6 mouse cellular contexts compared by ENCODE assay signal in genomic region chr13:13378168-13378859, GRCm38 (mm10). TPM values are rescaled to one million over a fixed set of nuclear protein-coding genes. Genes with fewer than 3 reads are reported as not detected.
ATAC-seq lines count a peak whose summit lies in the region.
"Not testable (repeated sequence)": the region's sequence is repeated elsewhere in the genome, so short reads cannot be mapped to it uniquely, and the experiment has no call there.

No protein-coding gene starts in this region.

- not testable (repeated sequence) for H3K4me3 ChIP-seq in limb, embryonic 12.5 days (replicated peaks); liver, embryonic 16.5 days (ENCODE audit: low read depth, low read length)

- not testable (repeated sequence) for H3K36me3 ChIP-seq in limb, embryonic 12.5 days; liver, embryonic 16.5 days (ENCODE audit: control insufficient read depth, insufficient read depth)

- not testable (repeated sequence) for H3K27me3 ChIP-seq in limb, embryonic 12.5 days; liver, embryonic 16.5 days (ENCODE audit: control insufficient read depth, insufficient read depth, low read depth, low read length)

- not testable (repeated sequence) for H3K27ac ChIP-seq in limb, embryonic 12.5 days; liver, embryonic 16.5 days (ENCODE audit: low read length)

- not testable (repeated sequence) for H3K4me1 ChIP-seq in limb, embryonic 12.5 days (replicated peaks); liver, embryonic 16.5 days (ENCODE audit: control insufficient read depth, low read depth, low read length)

- not testable (repeated sequence) for H3K9me3 ChIP-seq in limb, embryonic 12.5 days; liver, embryonic 16.5 days (replicated peaks; ENCODE audit: control insufficient read depth, low read length)

- ATAC-seq in activated CD4-positive, CD25-positive, alpha-beta regulatory T cell, adult 4 months = peak; percentile 40
- peak; percentile 97 for ATAC-seq in granulocyte monocyte progenitor cell, adult 5-6 weeks (replicated peaks; ENCODE audit: poor library complexity, severe bottlenecking)
- ATAC-seq in limb, embryonic 12.5 days (ENCODE audit: insufficient number of reproducible peaks, insufficient read depth, low FRiP score, low TSS enrichment, low read depth) = peak; percentile 44; the same call in 1 of the 2 replicates
- peak; percentile 37; the same call in 1 of the 2 replicates for ATAC-seq in liver, embryonic 16.5 days (ENCODE audit: low read depth)
- ATAC-seq in megakaryocyte, adult 5-6 weeks (ENCODE audit: poor library complexity, severe bottlenecking) = peak; percentile 97
- ATAC-seq in monocyte, adult 5-6 weeks (replicated peaks; ENCODE audit: insufficient number of reproducible peaks, low FRiP score, low TSS enrichment, poor library complexity, severe bottlenecking) = peak; percentile 94

- 80% methylated on average over 1 of the region's 7 CpGs for WGBS in limb, embryonic 12.5 days
- 20% methylated on average over 1 of the region's 7 CpGs for WGBS in liver, embryonic 16.5 days (ENCODE audit: insufficient replicate concordance)

- not testable (repeated sequence) for H3K9ac ChIP-seq in limb, embryonic 12.5 days (replicated peaks); liver, embryonic 16.5 days (ENCODE audit: low read depth, low read length)

- H3K4me2 ChIP-seq in limb, embryonic 12.5 days; liver, embryonic 16.5 days (ENCODE audit: low read depth, low read length): not testable (repeated sequence)

RNA-seq across cellular contexts. Expression of gene Gpr137b, which starts 15.5 kb away (rescaled TPM):
- 1 to 10 TPM; 1.1 to 8.5 TPM for polyA plus RNA-seq in activated CD4-positive, CD25-positive, alpha-beta regulatory T cell, adult 4 months (2017; shearing (Covaris generic))
- not detected in 2 replicates for total RNA-seq in granulocyte monocyte progenitor cell, adult 5-6 weeks (2014; fragmentation: Nextera tagmentation)
- total RNA-seq in granulocyte monocyte progenitor cell, adult 5-6 weeks (2017) = 3.3 TPM in 1 of 2 replicates, not detected in the other
- polyA plus RNA-seq in limb, embryonic 12.5 days (2016; fragmentation: Nextera tagmentation; extraction: Ambion mirVana) = 11.9 and 12.8 TPM in 2 replicates
- polyA plus RNA-seq in liver, embryonic 16.5 days (2015; fragmentation: Nextera tagmentation; extraction: Ambion mirVana) = 2.8 and 5.2 TPM in 2 replicates
- 7.8 and 9.1 TPM in 2 replicates for total RNA-seq in megakaryocyte, adult 5-6 weeks (2015)
- total RNA-seq in megakaryocyte, adult 5-6 weeks (2017) = 15.2 and 16.4 TPM in 2 replicates
- total RNA-seq in monocyte, adult 5-6 weeks (2017) = 54.3 to 120 TPM (median 68.3 TPM) in 3 replicates

RNA-seq across cellular contexts. Expression of gene Nid1, which starts 59.0 kb away (rescaled TPM):
- polyA plus RNA-seq in activated CD4-positive, CD25-positive, alpha-beta regulatory T cell, adult 4 months (2017; shearing (Covaris generic)) = not detected
- not detected in 2 replicates for total RNA-seq in granulocyte monocyte progenitor cell, adult 5-6 weeks (2014; fragmentation: Nextera tagmentation)
- total RNA-seq in granulocyte monocyte progenitor cell, adult 5-6 weeks (2017) = not detected in 2 replicates
- polyA plus RNA-seq in limb, embryonic 12.5 days (2016; fragmentation: Nextera tagmentation; extraction: Ambion mirVana) = 27.0 and 46.0 TPM in 2 replicates
- 32.1 and 37.8 TPM in 2 replicates for polyA plus RNA-seq in liver, embryonic 16.5 days (2015; fragmentation: Nextera tagmentation; extraction: Ambion mirVana)
- 0.11 TPM in 1 of 2 replicates, not detected in the other for total RNA-seq in megakaryocyte, adult 5-6 weeks (2015)
- total RNA-seq in megakaryocyte, adult 5-6 weeks (2017) = 0.16 TPM in 1 of 2 replicates, not detected in the other
- 1.8 to 8.3 TPM (median 3.0 TPM) in 3 replicates for total RNA-seq in monocyte, adult 5-6 weeks (2017)

Comparison
In these comparisons a context has a peak if more than half of its experiments do, and no peak if none do; other contexts are left out.
1. ATAC-seq: peak in every context shown above with its lines; median percentile 97 in granulocyte monocyte progenitor cell, adult 5-6 weeks; 97 in megakaryocyte, adult 5-6 weeks; 94 in monocyte, adult 5-6 weeks; 44 in limb, embryonic 12.5 days; 40 in activated CD4-positive, CD25-positive, alpha-beta regulatory T cell, adult 4 months; 37 in liver, embryonic 16.5 days.